Mouse (Mus musculus) stomach, postnatal 0 days (tissue): ENCODE results near the gene Arrdc2. TPM values are rescaled to one million over a fixed set of nuclear protein-coding genes. Genes with fewer than 3 reads are reported as not detected.
A peak's percentile ranks its signal among the peaks of the same experiment; 100 is the strongest.

Experiments used
- ATAC-seq: fragments of 200-750 bp; cut with Nextera tagmentation; 2 replicates; pipeline ENCODE4 v1.8.0; 2017; ENCODE audit not compliant: low FRiP score, low TSS enrichment
- DNase-seq: peaks from one replicate; pipeline ENCODE4 v3.0.0-alpha.2; 2016; ENCODE audit warnings: low spot score
- H3K27ac ChIP-seq: fragments of 300-500 bp; sonication (generic); replicated peaks from 2 replicates; pipeline ENCODE4 v1.5.1; 2014; ENCODE audit warnings: mild to moderate bottlenecking, control low read depth
- H3K27me3 ChIP-seq: fragments of 300-500 bp; sonication (generic); 2 replicates; pipeline ENCODE4 v1.6.1; 2014; ENCODE audit warnings: low read length; ENCODE audit not compliant: control insufficient read depth, insufficient read depth
- H3K36me3 ChIP-seq: fragments of 300-500 bp; sonication (generic); 2 replicates; pipeline ENCODE4 v1.6.1; 2014; ENCODE audit warnings: low read length, mixed read lengths; ENCODE audit not compliant: control insufficient read depth, insufficient read depth
- H3K4me1 ChIP-seq: fragments of 300-500 bp; sonication (generic); replicated peaks from 2 replicates; pipeline ENCODE4 v1.6.1; 2014; ENCODE audit warnings: antibody characterized with exemption; ENCODE audit not compliant: control insufficient read depth, insufficient read depth
- H3K4me2 ChIP-seq: fragments of 300-500 bp; sonication (generic); replicated peaks from 2 replicates; pipeline ENCODE4 v1.6.1; 2014; ENCODE audit warnings: low read depth, mild to moderate bottlenecking, control low read depth, moderate library complexity
- H3K4me3 ChIP-seq: fragments of 300-500 bp; sonication (generic); 2 replicates; pipeline ENCODE4 v1.5.1; 2014; ENCODE audit warnings: low read depth, low read length, control low read depth
- H3K9ac ChIP-seq: fragments of 300-500 bp; sonication (generic); 2 replicates; pipeline ENCODE4 v1.6.1; 2014; ENCODE audit warnings: mild to moderate bottlenecking, low read length, control low read depth, mixed read lengths
- H3K9me3 ChIP-seq: fragments of 300-500 bp; sonication (generic); 2 replicates; pipeline ENCODE4 v1.6.1; 2016; ENCODE audit warnings: low read length; ENCODE audit not compliant: control insufficient read depth
- CTCF ChIP-seq: IDR thresholded peaks from 2 replicates; pipeline ENCODE4 v1.5.1; 2016; ENCODE audit warnings: antibody characterized with exemption, low read depth, mild to moderate bottlenecking, moderate library complexity
- EP300 ChIP-seq: optimal IDR thresholded peaks from 2 replicates; pipeline ENCODE3; 2016; ENCODE audit warnings: antibody characterized with exemption
- WGBS: fragments of 180-500 bp; shearing (Covaris S2); extraction: QIAGEN DNeasy Blood & Tissue Kit; methylation state at CpG from one replicate; pipeline ENCODE4 v1.1.7; 2014; 5-methylcytosine and 5-hydroxymethylcytosine counted together
- polyA plus RNA-seq: library from polyadenylated mRNA; unstranded; fragments of >200 nt; fragmentation: Nextera tagmentation; extraction: Ambion mirVana; gene quantifications from 2 replicates; pipeline ENCODE4 v1.2.1, GENCODE M21; 2015

The Arrdc2 gene
- polyA plus RNA-seq, 1 experiment from 2014 or later: 6.8 TPM

- TF ChIP-seq EP300: no peak
- TF ChIP-seq CTCF: no peak
- Histone ChIP-seq H3K9ac (no peak overlapping the region), H3K36me3 (no peaks in the 10 kb centered on the region), H3K27me3 (peaks cover 2% of the 10 kb centered on the region; the same call in 1 of the 2 replicates), H3K9me3 (no peaks in the 10 kb centered on the region), H3K4me2 (no peak overlapping the region), H3K4me1 (peaks cover 4% of the 10 kb centered on the region; the same call in 1 of the 2 replicates), H3K4me3 (no peak overlapping the region), H3K27ac (no peak overlapping the region)
- 100% methylated on average over 1 of the region's 1 CpGs for WGBS
- ATAC-seq: no peak
- no peak for DNase-seq
These were observed 37.7 kb downstream of the Arrdc2 start for GRCm38 (mm10) chr8:70801830-70802229.

- Histone ChIP-seq H3K4me3 (no peak overlapping the region), H3K27ac (no peak overlapping the region), H3K36me3 (no peaks in the 10 kb centered on the region), H3K4me1 (peaks cover 4% of the 10 kb centered on the region; the same call in 1 of the 2 replicates), H3K27me3 (peaks cover 2% of the 10 kb centered on the region; the same call in 1 of the 2 replicates), H3K9ac (no peak overlapping the region), H3K9me3 (no peaks in the 10 kb centered on the region), H3K4me2 (no peak overlapping the region)
- no peak for DNase-seq
- 41% methylated on average over 14 of the region's 15 CpGs for WGBS
- ATAC-seq: no peak
- TF ChIP-seq EP300 (no peak), CTCF (no peak)
These were observed 38.4 kb downstream of the Arrdc2 start for GRCm38 (mm10) chr8:70801156-70801555.

- peaks cover 2% of the 10 kb centered on the region; the same call in 1 of the 2 replicates for H3K27me3 ChIP-seq
- DNase-seq (no peak), ATAC-seq (no peak)
- no peak overlapping the region for H3K9ac ChIP-seq
- H3K4me2 ChIP-seq: no peak overlapping the region
- H3K4me3 ChIP-seq: no peak overlapping the region
- H3K27ac ChIP-seq: no peak overlapping the region
- WGBS: 55% methylated on average over 10 of the region's 10 CpGs
- peaks cover 4% of the 10 kb centered on the region; the same call in 1 of the 2 replicates for H3K4me1 ChIP-seq
- H3K36me3 ChIP-seq: no peaks in the 10 kb centered on the region
- no peaks in the 10 kb centered on the region for H3K9me3 ChIP-seq
- TF ChIP-seq EP300 (no peak), CTCF (no peak)
These were observed 38.9 kb downstream of the Arrdc2 start for GRCm38 (mm10) chr8:70800648-70801047.

GRCm38 (mm10) chr8:70798281-70798680 is 41.2 kb downstream of the Arrdc2 start:
- WGBS: 12% methylated on average over 15 of the region's 15 CpGs
- DNase-seq (no peak), ATAC-seq (no peak)
- Histone ChIP-seq H3K4me1 (0 out of 2 replicates have a peak, but pooled peaks cover 2% of the 10 kb centered on the region), H3K9ac (no peak overlapping the region), H3K27me3 (no peaks in the 10 kb centered on the region; the same call in 1 of the 2 replicates), H3K36me3 (no peaks in the 10 kb centered on the region), H3K27ac (no peak overlapping the region), H3K9me3 (no peaks in the 10 kb centered on the region), H3K4me3 (no peak overlapping the region; the same call in 1 of the 2 replicates), H3K4me2 (peak overlapping the region; percentile 93)
- TF ChIP-seq CTCF: no peak
- no peak for TF ChIP-seq EP300

GRCm38 (mm10) chr8:70797081-70798070 is 42.1 kb downstream of the Arrdc2 start:
- Histone ChIP-seq H3K9ac (peak overlapping the region; percentile 60), H3K4me2 (peak overlapping the region; percentile 93)
- 1% methylated on average over 57 of the region's 57 CpGs for WGBS

More at GRCm38 (mm10) chr8:70797081-70798070, 42.1 kb downstream of the Arrdc2 start:
- Histone ChIP-seq H3K27me3 (no peaks in the 10 kb centered on the region), H3K27ac (peak overlapping the region; percentile 49), H3K4me1 (0 out of 2 replicates have a peak, but pooled peaks cover 6% of the 10 kb centered on the region), H3K36me3 (no peaks in the 10 kb centered on the region), H3K4me3 (peak overlapping the region; percentile 53), H3K9me3 (no peaks in the 10 kb centered on the region)
- TF ChIP-seq EP300 (no peak), CTCF (no peak)
- peak; percentile 97 for DNase-seq
- ATAC-seq: peak; percentile 88
